21 mouse cellular contexts compared by ENCODE assay signal in the genomic region with DNA sequence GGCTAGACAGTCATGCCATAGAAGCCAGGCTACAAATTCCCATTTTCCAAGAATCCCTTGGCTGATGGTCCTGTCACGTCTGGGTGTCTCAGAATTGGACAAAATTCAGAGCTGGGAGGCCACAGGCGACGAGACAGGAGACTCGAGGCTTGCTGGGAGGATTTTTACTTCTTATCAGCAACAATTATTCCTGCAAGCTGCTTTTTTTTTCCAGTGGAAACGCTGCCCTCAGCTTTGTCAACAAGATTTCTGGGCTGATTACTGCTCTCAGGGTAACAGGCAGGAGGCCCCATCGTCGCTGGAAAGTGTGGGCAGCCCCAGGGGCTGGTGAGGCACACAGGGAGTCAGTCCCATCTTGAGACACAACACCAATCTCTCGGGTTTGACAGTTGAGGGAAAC. TPM values are rescaled to one million over a fixed set of nuclear protein-coding genes. Genes with fewer than 3 reads are reported as not detected.
"Had no signal": no experiment of that assay in that cellular context is flagged by ENCODE, and none has a peak within 500 bp of the region (broad histone marks: within the 10 kb centered on the region; RNA-seq: fewer than 3 reads in every experiment).

No protein-coding gene starts in this region.

- H3K9me3 ChIP-seq: kidney, embryonic 15.5 days; limb, embryonic 12.5 days; limb, embryonic 15.5 days; midbrain, embryonic 13.5 days; neural tube, embryonic 12.5 days; neural tube, embryonic 15.5 days had no signal

- ATAC-seq: intestine, postnatal 0 days; midbrain, embryonic 13.5 days had no signal

- H3K4me1 ChIP-seq: limb, embryonic 12.5 days; midbrain, embryonic 13.5 days; neural tube, embryonic 12.5 days had no signal

- H3K27ac ChIP-seq: limb, embryonic 12.5 days; limb, embryonic 15.5 days; midbrain, embryonic 13.5 days; neural tube, embryonic 12.5 days; neural tube, embryonic 15.5 days; stomach, postnatal 0 days had no signal

- H3K4me2 ChIP-seq: kidney, embryonic 15.5 days; limb, embryonic 12.5 days; limb, embryonic 15.5 days; midbrain, embryonic 13.5 days; neural tube, embryonic 12.5 days; neural tube, embryonic 15.5 days had no signal

- H3K27me3 ChIP-seq: kidney, embryonic 15.5 days; limb, embryonic 12.5 days; limb, embryonic 15.5 days; midbrain, embryonic 13.5 days; neural tube, embryonic 12.5 days; neural tube, embryonic 15.5 days had no signal

- DNase-seq: kidney, adult 8-10 months; kidney, postnatal 10 days; kidney, postnatal 36 days; left cerebral cortex, postnatal 4 days; lung, adult 18-20 months; lung, postnatal 14 days; lung, postnatal 4 days; right cerebral cortex, adult 18-20 months; right cerebral cortex, postnatal 14 days; right cerebral cortex, postnatal 4 days; thymus, adult 2 months; thymus, postnatal 14 days; thymus, postnatal 4 days had no signal

- H3K36me3 ChIP-seq: kidney, embryonic 15.5 days; limb, embryonic 12.5 days; limb, embryonic 15.5 days; midbrain, embryonic 13.5 days; neural tube, embryonic 12.5 days; neural tube, embryonic 15.5 days had no signal

- H3K9ac ChIP-seq: kidney, embryonic 15.5 days; limb, embryonic 12.5 days; limb, embryonic 15.5 days; midbrain, embryonic 13.5 days; neural tube, embryonic 12.5 days; neural tube, embryonic 15.5 days had no signal

- H3K4me3 ChIP-seq: kidney, embryonic 15.5 days; limb, embryonic 12.5 days; limb, embryonic 15.5 days; midbrain, embryonic 13.5 days; neural tube, embryonic 12.5 days; neural tube, embryonic 15.5 days had no signal

RNA-seq across cellular contexts. Expression of a gene that starts 17.9 kb away (rescaled TPM):
- polyA plus RNA-seq: midbrain, embryonic 13.5 days had no signal
